Comparison of ENCODE assay signal across 14 mouse cellular contexts in genomic region chr1:187795551-187795950, GRCm38 (mm10).
DNase-seq lines count a peak whose midpoint lies in the region; ATAC-seq and TF ChIP-seq lines count a peak whose summit lies in the region.
"Had no signal": no experiment of that assay in that cellular context is flagged by ENCODE, and none has a peak within 500 bp of the region (broad histone marks: within the 10 kb centered on the region; RNA-seq: fewer than 3 reads in every experiment).

No protein-coding gene starts in this region.

- H3K27ac ChIP-seq in lung, embryonic 14.5 days (ENCODE audit: low read depth): no peak overlapping the region
- H3K27ac ChIP-seq in heart, embryonic 12.5 days (ENCODE audit: poor library complexity, severe bottlenecking): peak overlapping the region; percentile 61
- H3K27ac ChIP-seq: forebrain, embryonic 10.5 days; liver, embryonic 14.5 days; stomach, postnatal 0 days had no signal

- H3K9ac ChIP-seq in lung, embryonic 14.5 days: no peak overlapping the region
- H3K9ac ChIP-seq in heart, embryonic 12.5 days: no peak overlapping the region
- H3K9ac ChIP-seq: liver, embryonic 14.5 days had no signal

- H3K9me3 ChIP-seq in lung, embryonic 14.5 days (ENCODE audit: low read depth, low read length): no peaks in the 10 kb centered on the region
- H3K9me3 ChIP-seq in heart, embryonic 12.5 days (replicated peaks): no peaks in the 10 kb centered on the region
- H3K9me3 ChIP-seq: forebrain, embryonic 10.5 days had no signal

- H3K4me3 ChIP-seq in lung, embryonic 14.5 days (ENCODE audit: low read depth, low read length): no peak overlapping the region
- H3K4me3 ChIP-seq in lung, adult 2 months (replicated peaks; ENCODE audit: extremely low read depth, low read depth, low read length): no peak overlapping the region
- H3K4me3 ChIP-seq in heart, embryonic 12.5 days: no peak overlapping the region
- H3K4me3 ChIP-seq: forebrain, embryonic 10.5 days had no signal

- peak; percentile 22 to 68 for DNase-seq in adrenal gland, adult (ENCODE audit: inconsistent age in 2 of 2, low spot score in 1 of 2)
- no peak for DNase-seq in adrenal gland, postnatal 4 days (ENCODE audit: low spot score in 2 of 2)
- peak; percentile 80 for DNase-seq in lung, embryonic 14.5 days
- DNase-seq in lung, adult 2 months: no peak
- DNase-seq in kidney, postnatal 4 days: peak; percentile 21 to 33
- DNase-seq in left cerebral cortex, adult 18-20 months (ENCODE audit: low spot score in 2 of 2): no peak
- no peak for DNase-seq in ovary, postnatal 36 days (ENCODE audit: low spot score)
- DNase-seq: cerebellum, adult 18-20 months; gastrocnemius, postnatal 36 days had no signal

- 0 out of 2 replicates have a peak, but pooled peaks cover 3% of the 10 kb centered on the region for H3K4me1 ChIP-seq in lung, embryonic 14.5 days (ENCODE audit: insufficient read depth)
- peaks cover 4% of the 10 kb centered on the region for H3K4me1 ChIP-seq in lung, adult 2 months (ENCODE audit: control insufficient read depth, insufficient read depth, low read length)
- H3K4me1 ChIP-seq in heart, embryonic 12.5 days (replicated peaks): peaks cover 32% of the 10 kb centered on the region
- H3K4me1 ChIP-seq: forebrain, embryonic 10.5 days had no signal

- no peak for TF ChIP-seq CTCF in lung, embryonic 14.5 days (IDR thresholded peaks at IDR 0.05; ENCODE audit: low read depth)
- no peak for TF ChIP-seq CTCF in lung, adult 2 months (IDR thresholded peaks at IDR 0.05; ENCODE audit: insufficient read depth, low read length)

- ATAC-seq in lung, embryonic 14.5 days (ENCODE audit: insufficient read depth): no peak
- ATAC-seq in heart, embryonic 12.5 days (ENCODE audit: insufficient number of reproducible peaks, low FRiP score): no peak
- ATAC-seq: inflammation-experienced regulatory T-cells, adult 6 months had no signal

- no peaks in the 10 kb centered on the region for H3K36me3 ChIP-seq in lung, embryonic 14.5 days (ENCODE audit: insufficient read depth)
- no peaks in the 10 kb centered on the region for H3K36me3 ChIP-seq in heart, embryonic 12.5 days
- H3K36me3 ChIP-seq: forebrain, embryonic 10.5 days had no signal

- TF ChIP-seq POLR2A in lung, adult 2 months (IDR thresholded peaks at IDR 0.05; ENCODE audit: borderline replicate concordance, extremely low read depth, low read depth, low read length): no peak

- WGBS in lung, embryonic 14.5 days: 28% methylated on average over 3 of the region's 3 CpGs
- 27% methylated on average over 3 of the region's 3 CpGs for WGBS in lung, adult 2 months
- WGBS in heart, embryonic 12.5 days: 33% methylated on average over 3 of the region's 3 CpGs

- H3K4me2 ChIP-seq in lung, embryonic 14.5 days: no peak overlapping the region
- H3K4me2 ChIP-seq in heart, embryonic 12.5 days: 0 out of 2 replicates have a peak overlapping the region, but pooled peaks have one; percentile 17

- no peaks in the 10 kb centered on the region for H3K27me3 ChIP-seq in lung, embryonic 14.5 days (ENCODE audit: insufficient read depth, low read length)
- no peaks in the 10 kb centered on the region for H3K27me3 ChIP-seq in heart, embryonic 12.5 days (replicated peaks)

Comparison
In these comparisons a context has a peak if more than half of its experiments do, and no peak if none do; other contexts are left out.
1. DNase-seq: peak in adrenal gland, adult (2 of 2), lung, embryonic 14.5 days (single experiment) and kidney, postnatal 4 days (2 of 2); none in adrenal gland, postnatal 4 days (0 of 2), lung, adult 2 months (single experiment), left cerebral cortex, adult 18-20 months (0 of 2) and ovary, postnatal 36 days (single experiment).